14 mouse cellular contexts compared by ENCODE assay signal in genomic region chr1:126763192-126763591, GRCm38 (mm10).
"Had no signal": no experiment of that assay in that cellular context is flagged by ENCODE, and none has a peak within 500 bp of the region (broad histone marks: within the 10 kb centered on the region; RNA-seq: fewer than 3 reads in every experiment).

No protein-coding gene starts in this region.

- H3K4me1 ChIP-seq: liver, embryonic 13.5 days; lung, embryonic 15.5 days had no signal

- ATAC-seq: liver, postnatal 0 days; midbrain, embryonic 15.5 days had no signal

- H3K4me3 ChIP-seq: layer of hippocampus, adult 2 months; limb, embryonic 10.5 days; liver, embryonic 13.5 days; lung, embryonic 15.5 days; midbrain, embryonic 15.5 days; neural tube, embryonic 13.5 days had no signal

- H3K27me3 ChIP-seq: liver, embryonic 13.5 days; lung, embryonic 15.5 days; midbrain, embryonic 15.5 days; neural tube, embryonic 13.5 days had no signal

- DNase-seq: kidney, adult 18-20 months; kidney, postnatal 10 days; kidney, postnatal 4 days; liver, embryonic 13.5 days; liver, postnatal 0 days; lung, postnatal 14 days; right cerebral cortex, postnatal 14 days; thymus, postnatal 36 days had no signal

- H3K36me3 ChIP-seq: limb, embryonic 10.5 days; liver, embryonic 13.5 days; lung, embryonic 15.5 days; midbrain, embryonic 15.5 days; neural tube, embryonic 13.5 days had no signal

- H3K9ac ChIP-seq: liver, embryonic 13.5 days; liver, postnatal 0 days; lung, embryonic 15.5 days; midbrain, embryonic 15.5 days; neural tube, embryonic 13.5 days had no signal

- H3K27ac ChIP-seq: layer of hippocampus, adult 2 months; limb, embryonic 10.5 days; liver, embryonic 13.5 days; lung, embryonic 15.5 days; macrophage; midbrain, embryonic 15.5 days; neural tube, embryonic 13.5 days had no signal
